Mouse (Mus musculus) heart, adult 2 months (tissue): ENCODE measurements around the gene Pmp22. TPM values are rescaled to one million over a fixed set of nuclear protein-coding genes. Genes with fewer than 3 reads are reported as not detected.

Source experiments
- DNase-seq, 2 experiments: peaks; one replicate each; pipeline ENCODE4 v3.0.0; 2021
- H3K27ac ChIP-seq: fragments of 200-600 bp; 2 replicates; pipeline ENCODE4 v1.8.1; 2022
- H3K27me3 ChIP-seq: fragments of 200-500 bp; 2 replicates; pipeline ENCODE4 v1.6.1; 2012; ENCODE audit warnings: mild to moderate bottlenecking, low read length, inconsistent platforms, mixed read lengths; ENCODE audit not compliant: control insufficient read depth, insufficient read depth
- H3K36me3 ChIP-seq: fragments of 200-500 bp; 2 replicates; pipeline ENCODE4 v1.6.1; 2012; ENCODE audit warnings: low read length, inconsistent platforms; ENCODE audit not compliant: control insufficient read depth, insufficient read depth
- H3K4me1 ChIP-seq: fragments of 200-500 bp; 2 replicates; pipeline ENCODE4 v1.6.1; 2011; ENCODE audit warnings: low read length; ENCODE audit not compliant: control insufficient read depth, insufficient read depth
- H3K4me3 ChIP-seq: fragments of 200-600 bp; 2 replicates; pipeline ENCODE4 v1.8.1; 2022
- H3K79me2 ChIP-seq: fragments of 200-500 bp; replicated peaks from 2 replicates; pipeline ENCODE4 v1.6.1; 2012; ENCODE audit warnings: mild to moderate bottlenecking, inconsistent platforms, low read length, moderate library complexity, mixed read lengths; ENCODE audit not compliant: control insufficient read depth, insufficient read depth
- H3K9ac ChIP-seq: fragments of 200-500 bp; 2 replicates; pipeline ENCODE4 v1.6.1; 2012; ENCODE audit warnings: low read depth, mild to moderate bottlenecking, control low read depth, inconsistent platforms, low read length, mixed read lengths
- CTCF ChIP-seq: fragments of 200-600 bp; IDR thresholded peaks from 2 replicates; pipeline ENCODE4 v1.8.1; 2022; ENCODE audit warnings: antibody characterized with exemption, mild to moderate bottlenecking, moderate library complexity
- EP300 ChIP-seq: fragments of 200-500 bp; IDR thresholded peaks from 2 replicates; pipeline ENCODE4 v1.6.1; 2011; ENCODE audit warnings: low read depth, low read length, control low read depth; ENCODE audit not compliant: insufficient read depth
- POLR2A ChIP-seq: fragments of 200-500 bp; IDR thresholded peaks from 2 replicates; pipeline ENCODE4 v1.6.1; 2011; ENCODE audit warnings: mild to moderate bottlenecking, low read depth, low read length, control low read depth; ENCODE audit not compliant: insufficient read depth
- WGBS: fragments of 180-500 bp; shearing (Covaris S2); methylation state at CpG from one replicate; pipeline ENCODE4 v1.1.7; 2018; 5-methylcytosine and 5-hydroxymethylcytosine counted together
- intact Hi-C: fragments of 180-260 bp; cut with DNase I; formaldehyde crosslinking; loops from one replicate; pipeline ENCODE4 v1.15.1; 2025
- polyA plus RNA-seq: library from polyadenylated mRNA; depleted of rRNA; stranded (reverse); fragments of >200 nt; gene quantifications from 2 replicates; pipeline ENCODE4 v1.2.3, GENCODE M21; 2012
- total RNA-seq, 2 experiments: library from RNA; stranded (reverse); gene quantifications; 2 replicates each; pipeline ENCODE4 v1.2.3; 2021

The Pmp22 gene
- total and polyA plus RNA-seq, 3 experiments, result 37.5 to 69.4 (median 49.6) TPM

- Histone ChIP-seq H3K4me1 (peaks cover 25% of the 10 kb centered on the region), H3K4me3 (peak overlapping the region; percentile 74), H3K27me3 (no peaks in the 10 kb centered on the region), H3K79me2 (no peaks in the 10 kb centered on the region), H3K27ac (peak overlapping the region; percentile 85), H3K36me3 (peaks cover 10% of the 10 kb centered on the region), H3K9ac (peak overlapping the region; percentile 64)
- 1% methylated on average over 65 of the region's 66 CpGs for WGBS
- peak; percentile 87 to 90 for DNase-seq
- intact Hi-C loops, result loop anchor here (5.0 to 10.0 kb wide), 2 partner anchors 105 to 388 kb away; no protein-coding TSS in a partner anchor
- TF ChIP-seq POLR2A (peak; percentile 59; the same call in 1 of the 2 replicates), EP300 (0 out of 2 replicates have a peak, but pooled peaks have one; percentile 2), CTCF (peak; percentile 59)
Observed at GRCm38 (mm10) chr11:63132501-63133435, 4.0 kb downstream of the Pmp22 start.

GRCm38 (mm10) chr11:63134021-63134420 is 5.2 kb downstream of the Pmp22 start:
- H3K4me1 ChIP-seq, result peaks cover 27% of the 10 kb centered on the region
- intact Hi-C loops, result loop anchor here (5.0 to 10.0 kb wide), 2 partner anchors 107 to 389 kb away; no protein-coding TSS in a partner anchor
- 0 out of 2 replicates have a peak overlapping the region, but pooled peaks have one; percentile 4 for H3K9ac ChIP-seq
- no peak overlapping the region for H3K4me3 ChIP-seq
- TF ChIP-seq EP300 (no peak), CTCF (no peak), POLR2A (no peak)
- no peaks in the 10 kb centered on the region for H3K27me3 ChIP-seq
- H3K79me2 ChIP-seq, result no peaks in the 10 kb centered on the region; the same call in 1 of the 2 replicates
- DNase-seq, result no peak
- no peak overlapping the region for H3K27ac ChIP-seq
- WGBS, result 85% methylated on average over 5 of the region's 5 CpGs
- H3K36me3 ChIP-seq, result peaks cover 10% of the 10 kb centered on the region

- Histone ChIP-seq H3K36me3 (peaks cover 10% of the 10 kb centered on the region), H3K79me2 (no peaks in the 10 kb centered on the region; the same call in 1 of the 2 replicates), H3K4me1 (peaks cover 24% of the 10 kb centered on the region), H3K4me3 (no peak overlapping the region), H3K9ac (no peak overlapping the region), H3K27ac (peak overlapping the region; percentile 74), H3K27me3 (no peaks in the 10 kb centered on the region)
- intact Hi-C loops, result loop anchor here (1.0 to 10.0 kb wide), 4 partner anchors 37 to 390 kb away; no protein-coding TSS in a partner anchor
- DNase-seq, result no peak
- no peak for TF ChIP-seq CTCF
- no peak for TF ChIP-seq POLR2A
- TF ChIP-seq EP300, result no peak
- WGBS, result 46% methylated on average over 15 of the region's 15 CpGs
Observed at GRCm38 (mm10) chr11:63134742-63135482, 6.1 kb downstream of the Pmp22 start.

GRCm38 (mm10) chr11:63135622-63136021 is 6.8 kb downstream of the Pmp22 start:
- Histone ChIP-seq H3K27ac (peak overlapping the region; percentile 74), H3K4me1 (peaks cover 21% of the 10 kb centered on the region), H3K79me2 (no peaks in the 10 kb centered on the region; the same call in 1 of the 2 replicates), H3K27me3 (no peaks in the 10 kb centered on the region), H3K4me3 (peak overlapping the region; percentile 15; the same call in 1 of the 2 replicates), H3K36me3 (peaks cover 10% of the 10 kb centered on the region), H3K9ac (no peak overlapping the region)
- TF ChIP-seq EP300, result peak; percentile 98
- TF ChIP-seq CTCF, result no peak; the same call in 1 of the 2 replicates
- peak; percentile 93 to 96 for DNase-seq
- WGBS, result 0% methylated on average over 8 of the region's 8 CpGs
- intact Hi-C loops, result loop anchor here (1.0 to 10.0 kb wide), 3 partner anchors 37 to 391 kb away; no protein-coding TSS in a partner anchor

GRCm38 (mm10) chr11:63136205-63136604 is 7.4 kb downstream of the Pmp22 start:
- peak; percentile 78 to 84 for DNase-seq
- Histone ChIP-seq H3K36me3 (peaks cover 10% of the 10 kb centered on the region), H3K4me1 (peaks cover 20% of the 10 kb centered on the region), H3K27ac (peak overlapping the region; percentile 74), H3K79me2 (no peaks in the 10 kb centered on the region; the same call in 1 of the 2 replicates), H3K4me3 (peak overlapping the region; percentile 15; the same call in 1 of the 2 replicates), H3K27me3 (no peaks in the 10 kb centered on the region), H3K9ac (no peak overlapping the region)
- no peak for TF ChIP-seq CTCF
- TF ChIP-seq EP300, result peak; percentile 92
- 3% methylated on average over 6 of the region's 6 CpGs for WGBS
- intact Hi-C loops, result loop anchor here (5.0 to 10.0 kb wide), 2 partner anchors 36 to 391 kb away; no protein-coding TSS in a partner anchor
